Mouse (Mus musculus) forebrain, embryonic 12.5 days (tissue): Measurements from ENCODE around the gene Slc17a7. TPM values are rescaled to one million over a fixed set of nuclear protein-coding genes. Genes with fewer than 3 reads are reported as not detected.

Experiments
- ATAC-seq: fragments of 200-750 bp; cut with Nextera tagmentation; 2 replicates; pipeline ENCODE4 v1.8.0; 2017; ENCODE audit warnings: moderate TSS enrichment; ENCODE audit not compliant: low FRiP score
- H3K27ac ChIP-seq: fragments of 300-500 bp; sonication (generic); 2 replicates; pipeline ENCODE4 v1.5.1; 2016; ENCODE audit warnings: mild to moderate bottlenecking
- H3K27me3 ChIP-seq: fragments of 300-500 bp; sonication (generic); 2 replicates; pipeline ENCODE4 v1.6.1; 2016; ENCODE audit warnings: mild to moderate bottlenecking
- H3K36me3 ChIP-seq: fragments of 300-500 bp; sonication (generic); replicated peaks from 2 replicates; pipeline ENCODE4 v1.6.1; 2016; ENCODE audit warnings: mild to moderate bottlenecking
- H3K4me1 ChIP-seq: fragments of 300-500 bp; sonication (generic); 2 replicates; pipeline ENCODE4 v1.6.1; 2016
- H3K4me2 ChIP-seq: fragments of 300-500 bp; sonication (generic); 2 replicates; pipeline ENCODE4 v1.6.1; 2016; ENCODE audit warnings: mild to moderate bottlenecking, moderate library complexity
- H3K4me3 ChIP-seq: fragments of 300-500 bp; sonication (generic); replicated peaks from 2 replicates; pipeline ENCODE4 v1.5.1; 2016; ENCODE audit warnings: mild to moderate bottlenecking
- H3K9ac ChIP-seq: fragments of 300-500 bp; sonication (generic); 2 replicates; pipeline ENCODE4 v1.6.1; 2016; ENCODE audit warnings: mild to moderate bottlenecking
- H3K9me3 ChIP-seq: fragments of 300-500 bp; sonication (generic); 2 replicates; pipeline ENCODE4 v1.6.1; 2016
- WGBS: fragments of 180-500 bp; shearing (Covaris S2); methylation state at CpG from one replicate; pipeline ENCODE4 v1.1.7; 2016; 5-methylcytosine and 5-hydroxymethylcytosine counted together
- polyA plus RNA-seq: library from polyadenylated mRNA; unstranded; fragments of >200 nt; fragmentation: Nextera tagmentation; extraction: Ambion mirVana; gene quantifications from 2 replicates; pipeline ENCODE4 v1.2.1, GENCODE M21; 2016

The Slc17a7 gene
- polyA plus RNA-seq, 1 experiment from 2014 or later = 7.9 TPM

- no peak for ATAC-seq
- Histone ChIP-seq H3K27me3 (peaks cover 71% of the 10 kb centered on the region), H3K4me3 (no peak overlapping the region), H3K36me3 (no peaks in the 10 kb centered on the region), H3K4me2 (no peak overlapping the region), H3K27ac (no peak overlapping the region), H3K9ac (no peak overlapping the region), H3K4me1 (peaks cover 6% of the 10 kb centered on the region; the same call in 1 of the 2 replicates), H3K9me3 (no peaks in the 10 kb centered on the region)
- WGBS = 59% methylated on average over 16 of the region's 16 CpGs
These were observed 25.9 kb downstream of the Slc17a7 start for GRCm38 (mm10) chr7:45189600-45189999.

GRCm38 (mm10) chr7:45190186-45190585, 26.4 kb downstream of the Slc17a7 start:
- Histone ChIP-seq H3K36me3 (no peaks in the 10 kb centered on the region), H3K27me3 (peaks cover 65% of the 10 kb centered on the region), H3K4me1 (0 out of 2 replicates have a peak, but pooled peaks cover 9% of the 10 kb centered on the region), H3K9me3 (no peaks in the 10 kb centered on the region), H3K27ac (no peak overlapping the region), H3K4me3 (no peak overlapping the region), H3K4me2 (no peak overlapping the region), H3K9ac (no peak overlapping the region)
- WGBS = 95% methylated on average over 6 of the region's 6 CpGs
- no peak for ATAC-seq

- ATAC-seq = no peak
- 90% methylated on average over 2 of the region's 2 CpGs for WGBS
- H3K27me3 ChIP-seq = peaks cover 62% of the 10 kb centered on the region
- H3K4me2 ChIP-seq = no peak overlapping the region
- H3K9ac ChIP-seq = no peak overlapping the region
- no peaks in the 10 kb centered on the region for H3K9me3 ChIP-seq
- peaks cover 12% of the 10 kb centered on the region; the same call in 1 of the 2 replicates for H3K4me1 ChIP-seq
- no peak overlapping the region for H3K4me3 ChIP-seq
- H3K27ac ChIP-seq = no peak overlapping the region
- H3K36me3 ChIP-seq = no peaks in the 10 kb centered on the region
These were observed 27.4 kb downstream of the Slc17a7 start for GRCm38 (mm10) chr7:45191161-45191560.

GRCm38 (mm10) chr7:45191803-45192363, 28.1 kb downstream of the Slc17a7 start:
- no peak overlapping the region for H3K4me2 ChIP-seq
- H3K27me3 ChIP-seq = peaks cover 63% of the 10 kb centered on the region
- H3K9me3 ChIP-seq = no peaks in the 10 kb centered on the region
- H3K4me3 ChIP-seq = no peak overlapping the region
- H3K27ac ChIP-seq = no peak overlapping the region
- no peaks in the 10 kb centered on the region for H3K36me3 ChIP-seq
- no peak for ATAC-seq
- no peak overlapping the region for H3K9ac ChIP-seq
- WGBS = 33% methylated on average over 8 of the region's 8 CpGs
- H3K4me1 ChIP-seq = peaks cover 12% of the 10 kb centered on the region; the same call in 1 of the 2 replicates

GRCm38 (mm10) chr7:45192585-45193310, 29.0 kb downstream of the Slc17a7 start:
- H3K4me3 ChIP-seq = no peak overlapping the region
- peaks cover 12% of the 10 kb centered on the region; the same call in 1 of the 2 replicates for H3K4me1 ChIP-seq
- no peaks in the 10 kb centered on the region for H3K9me3 ChIP-seq
- H3K9ac ChIP-seq = no peak overlapping the region
- no peak for ATAC-seq
- H3K4me2 ChIP-seq = no peak overlapping the region
- no peaks in the 10 kb centered on the region for H3K36me3 ChIP-seq
- 81% methylated on average over 7 of the region's 7 CpGs for WGBS
- no peak overlapping the region for H3K27ac ChIP-seq
- peaks cover 59% of the 10 kb centered on the region for H3K27me3 ChIP-seq

- no peak overlapping the region for H3K4me2 ChIP-seq
- no peaks in the 10 kb centered on the region for H3K36me3 ChIP-seq
- no peak overlapping the region for H3K9ac ChIP-seq
- H3K9me3 ChIP-seq = no peaks in the 10 kb centered on the region
- no peak overlapping the region for H3K27ac ChIP-seq
- H3K4me1 ChIP-seq = peaks cover 15% of the 10 kb centered on the region; the same call in 1 of the 2 replicates
- peaks cover 53% of the 10 kb centered on the region for H3K27me3 ChIP-seq
- no peak for ATAC-seq
- WGBS = 71% methylated on average over 5 of the region's 5 CpGs
- no peak overlapping the region for H3K4me3 ChIP-seq
These were observed 29.7 kb downstream of the Slc17a7 start for GRCm38 (mm10) chr7:45193406-45193805.

GRCm38 (mm10) chr7:45193871-45194785, 30.4 kb downstream of the Slc17a7 start:
- no peak for ATAC-seq
- H3K27ac ChIP-seq = no peak overlapping the region
- H3K27me3 ChIP-seq = peaks cover 46% of the 10 kb centered on the region
- no peaks in the 10 kb centered on the region for H3K36me3 ChIP-seq
- H3K4me1 ChIP-seq = peaks cover 16% of the 10 kb centered on the region; the same call in 1 of the 2 replicates
- 70% methylated on average over 17 of the region's 17 CpGs for WGBS
- no peak overlapping the region for H3K4me2 ChIP-seq
- no peaks in the 10 kb centered on the region for H3K9me3 ChIP-seq
- H3K9ac ChIP-seq = no peak overlapping the region
- H3K4me3 ChIP-seq = no peak overlapping the region

GRCm38 (mm10) chr7:45195341-45196175, 31.8 kb downstream of the Slc17a7 start:
- Histone ChIP-seq H3K27me3 (peaks cover 33% of the 10 kb centered on the region), H3K9ac (no peak overlapping the region), H3K27ac (no peak overlapping the region), H3K36me3 (no peaks in the 10 kb centered on the region), H3K4me1 (peaks cover 16% of the 10 kb centered on the region; the same call in 1 of the 2 replicates), H3K4me3 (no peak overlapping the region), H3K4me2 (no peak overlapping the region), H3K9me3 (no peaks in the 10 kb centered on the region)
- 61% methylated on average over 13 of the region's 13 CpGs for WGBS
- no peak for ATAC-seq

GRCm38 (mm10) chr7:45196176-45196535, 32.4 kb downstream of the Slc17a7 start:
- no peak for ATAC-seq
- H3K4me2 ChIP-seq = no peak overlapping the region
- H3K9ac ChIP-seq = no peak overlapping the region
- H3K4me3 ChIP-seq = no peak overlapping the region
- H3K27ac ChIP-seq = no peak overlapping the region
- H3K4me1 ChIP-seq = peaks cover 16% of the 10 kb centered on the region; the same call in 1 of the 2 replicates
- WGBS = 84% methylated on average over 4 of the region's 4 CpGs
- peaks cover 27% of the 10 kb centered on the region for H3K27me3 ChIP-seq
- H3K9me3 ChIP-seq = no peaks in the 10 kb centered on the region
- no peaks in the 10 kb centered on the region for H3K36me3 ChIP-seq

GRCm38 (mm10) chr7:45196994-45197393, 33.2 kb downstream of the Slc17a7 start:
- peak overlapping the region; percentile 17; the same call in 1 of the 2 replicates for H3K9ac ChIP-seq
- no peak overlapping the region for H3K4me3 ChIP-seq
- H3K4me1 ChIP-seq = peaks cover 11% of the 10 kb centered on the region; the same call in 1 of the 2 replicates
- H3K27me3 ChIP-seq = peaks cover 24% of the 10 kb centered on the region
- H3K4me2 ChIP-seq = no peak overlapping the region
- H3K36me3 ChIP-seq = no peaks in the 10 kb centered on the region
- no peak for ATAC-seq
- H3K27ac ChIP-seq = no peak overlapping the region
- 66% methylated on average over 5 of the region's 5 CpGs for WGBS
- H3K9me3 ChIP-seq = no peaks in the 10 kb centered on the region

- Histone ChIP-seq H3K4me3 (no peak overlapping the region), H3K4me2 (no peak overlapping the region), H3K9ac (peak overlapping the region; percentile 30; the same call in 1 of the 2 replicates), H3K9me3 (no peaks in the 10 kb centered on the region), H3K27me3 (peaks cover 25% of the 10 kb centered on the region), H3K36me3 (no peaks in the 10 kb centered on the region), H3K27ac (no peak overlapping the region), H3K4me1 (peaks cover 10% of the 10 kb centered on the region; the same call in 1 of the 2 replicates)
- WGBS = 12% methylated on average over 5 of the region's 5 CpGs
- ATAC-seq = peak; percentile 64
These were observed 34.7 kb downstream of the Slc17a7 start for GRCm38 (mm10) chr7:45198435-45198834.
